Mouse (Mus musculus) hematopoietic stem cell, adult 5-6 weeks (primary cell): Measurements from ENCODE around the gene Acy3. TPM values are rescaled to one million over a fixed set of nuclear protein-coding genes. Genes with fewer than 3 reads are reported as not detected.

ENCODE experiments used
- ATAC-seq, 2 experiments: fragments of 125-278 bp in 1 of 2; replicated peaks in 1 of 2; 2 replicates each; pipeline ENCODE4 v1.8.0; 2016 to 2017; ENCODE audit warnings: inconsistent platforms in 2 of 2, mild to moderate bottlenecking in 2 of 2, moderate number of reproducible peaks in 2 of 2, low read depth in 1 of 2, moderate TSS enrichment in 1 of 2; ENCODE audit not compliant: low FRiP score in 2 of 2, poor library complexity in 2 of 2, severe bottlenecking in 2 of 2, insufficient read depth in 1 of 2, low TSS enrichment in 1 of 2
- total RNA-seq: library from RNA; stranded (forward); fragments of 172-1452, 232-1000 nt; gene quantifications from 2 replicates; pipeline ENCODE4 v1.2.3, GENCODE M21; 2017

Acy3 gene
- total RNA-seq, 1 experiment from 2014 or later: 8.4 TPM

DNA sequence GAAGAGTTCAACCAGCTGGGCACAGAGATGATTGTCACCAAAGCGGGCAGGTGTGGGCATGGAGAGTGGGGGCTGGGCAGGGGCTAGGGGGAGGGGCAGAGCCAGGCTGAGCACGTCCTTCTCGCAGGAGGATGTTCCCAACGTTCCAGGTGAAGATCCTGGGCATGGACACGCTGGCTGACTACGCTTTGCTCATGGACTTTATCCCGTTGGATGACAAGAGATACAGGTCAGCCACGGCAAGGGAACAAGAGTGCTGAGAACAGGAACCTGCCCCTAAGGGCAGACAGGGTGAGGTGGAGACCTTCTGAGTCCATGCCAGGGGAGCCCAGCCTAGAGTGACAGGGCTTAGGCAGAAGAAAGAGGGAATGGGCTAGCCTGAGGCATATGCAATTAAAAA, 10.4 kb downstream of the Acy3 start:
- ATAC-seq: no peak

DNA sequence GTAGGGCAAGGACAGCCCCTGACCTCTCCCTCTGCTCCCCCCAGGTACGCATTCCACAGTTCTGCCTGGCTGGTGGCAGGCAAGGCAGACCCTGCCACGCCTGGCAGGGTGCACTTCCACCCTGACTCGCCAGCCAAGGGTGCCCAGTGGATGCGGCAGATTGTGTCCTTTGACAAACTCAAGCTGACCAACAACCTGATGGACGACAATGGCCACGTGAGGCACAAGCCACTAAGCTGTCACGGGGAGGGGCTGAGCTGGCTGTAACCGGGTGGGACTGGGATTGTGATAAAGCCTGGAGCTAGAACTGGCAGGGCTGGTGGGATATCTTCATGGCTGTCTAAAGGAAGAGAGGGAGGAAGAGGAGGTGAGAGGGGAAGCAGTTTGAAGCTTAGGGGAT, 10.9 kb downstream of the Acy3 start:
- ATAC-seq: no peak

DNA sequence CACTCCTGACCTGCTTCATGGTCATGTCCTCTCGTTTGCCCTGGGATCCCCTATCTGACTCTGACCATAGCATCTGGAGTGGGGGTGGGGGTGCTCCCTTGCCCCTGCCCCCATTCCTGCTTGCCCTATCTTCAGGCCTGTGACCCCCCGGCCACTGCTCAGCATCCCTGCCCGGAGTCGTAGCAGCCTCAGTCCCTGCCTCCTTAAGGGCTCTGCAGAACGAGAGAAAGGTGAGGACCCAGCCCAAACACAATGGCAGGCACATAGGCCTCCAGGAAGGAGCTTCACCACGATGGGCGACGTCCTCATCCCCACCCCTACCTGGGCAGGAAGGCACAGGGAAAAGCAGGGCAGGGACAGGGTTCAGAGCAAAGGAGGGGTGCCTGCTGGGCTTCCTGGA, 12.0 kb downstream of the Acy3 start:
- no peak for ATAC-seq

DNA sequence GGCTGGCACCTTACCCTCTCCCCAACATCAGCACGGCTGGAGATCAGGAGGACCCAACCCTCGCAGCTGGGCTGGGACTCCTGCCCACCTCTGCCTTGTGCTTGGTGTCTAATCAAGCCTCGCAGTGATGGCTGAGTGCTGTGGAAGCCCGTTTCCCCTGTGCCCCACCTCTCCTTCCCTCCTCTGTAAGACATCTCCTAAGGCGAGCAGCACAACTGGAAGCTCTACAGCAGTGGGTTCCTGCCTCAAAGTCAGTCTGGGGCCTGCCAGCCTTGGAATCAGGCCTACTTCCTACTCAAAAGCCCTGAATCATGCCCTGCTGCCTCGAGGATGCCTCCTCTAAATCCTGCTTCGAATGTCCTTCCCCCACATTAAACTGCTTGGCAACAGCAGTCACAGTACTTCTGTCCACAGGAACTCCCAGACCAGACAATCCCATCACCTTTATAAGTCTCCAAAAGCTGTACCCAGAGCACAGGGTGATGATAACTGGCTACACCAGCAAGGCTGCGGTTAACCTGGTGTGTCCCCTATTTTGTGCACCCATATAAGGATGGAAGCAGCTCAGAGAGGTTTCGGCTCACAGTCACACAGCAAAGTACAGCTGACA, 12.9 kb downstream of the Acy3 start:
- no peak; a peak in 1 of 4 replicates for ATAC-seq

DNA sequence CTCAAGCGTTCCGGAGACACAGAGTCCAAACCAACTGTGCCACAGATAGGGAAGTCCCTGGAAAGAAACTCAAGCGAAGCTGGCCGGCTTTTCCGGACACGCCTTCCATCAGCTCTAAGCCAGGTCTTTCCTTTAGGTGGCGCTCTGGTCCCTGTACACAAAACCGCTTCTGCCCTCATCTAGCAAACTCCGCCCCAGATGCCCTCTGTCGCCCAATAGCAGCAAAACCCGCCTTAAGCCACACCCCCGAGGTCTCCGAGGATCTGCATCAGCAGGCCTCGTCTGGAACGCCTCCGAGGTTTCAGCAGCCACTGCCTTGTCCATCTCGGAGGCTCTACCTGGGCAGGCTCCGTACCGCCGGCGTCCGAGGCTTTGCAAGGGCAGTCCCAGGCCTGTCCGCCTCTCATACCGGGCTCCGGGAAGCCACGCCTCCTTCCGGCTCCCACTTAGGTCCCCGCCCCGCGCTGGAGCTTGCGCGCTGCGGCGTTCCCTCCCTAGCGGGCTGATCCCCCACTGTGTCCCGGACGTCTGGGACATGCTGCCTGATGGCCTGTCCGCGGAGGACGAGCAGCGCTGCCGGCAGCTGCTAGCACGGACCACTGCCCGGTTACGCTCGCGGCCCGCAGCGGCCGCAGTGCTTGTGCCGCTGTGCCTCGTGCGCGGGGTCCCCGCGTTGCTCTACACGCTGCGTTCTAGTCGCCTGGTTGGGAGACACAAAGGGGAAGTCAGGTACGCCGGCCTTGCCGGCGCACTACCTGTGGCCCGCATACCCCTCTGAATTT, 13.9 kb downstream of the Acy3 start, which contains the start of the genes Nudt8 and Gm49405:
Gene Nudt8, plus strand, starts transcription at position 462 of the 782 bp plus-strand sequence.
Gene Gm49405, plus strand, starts transcription at position 508 of the 782 bp plus-strand sequence.
- peak; percentile 85 to 91 for ATAC-seq

DNA sequence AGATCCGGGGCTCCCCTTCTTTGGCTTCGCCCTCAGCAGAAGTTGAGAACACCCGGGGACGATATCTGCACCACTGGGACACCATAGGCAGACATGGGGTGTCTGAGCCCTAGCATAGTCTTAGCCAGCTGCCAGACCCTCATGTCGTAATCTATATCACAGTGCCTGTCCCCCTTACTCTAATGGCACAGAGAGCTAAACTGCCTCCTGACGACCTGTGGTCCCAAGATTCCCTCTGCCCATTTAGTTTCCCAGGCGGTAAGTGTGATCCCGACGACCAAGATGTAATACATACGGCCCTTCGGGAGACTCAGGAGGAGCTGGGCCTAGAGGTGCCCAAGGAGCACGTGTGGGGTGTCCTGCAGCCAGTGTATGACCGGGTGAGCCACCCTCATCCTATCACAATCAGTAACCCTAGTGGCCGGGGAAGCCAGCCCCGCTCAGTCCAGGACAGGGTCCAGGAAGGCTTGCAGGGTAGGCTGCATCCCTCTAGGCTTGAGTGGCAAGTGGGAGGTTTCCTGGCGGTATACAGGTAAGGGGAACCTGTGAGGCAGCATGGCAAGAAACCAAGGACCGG, 14.7 kb downstream of the Acy3 start:
- ATAC-seq: no peak

DNA sequence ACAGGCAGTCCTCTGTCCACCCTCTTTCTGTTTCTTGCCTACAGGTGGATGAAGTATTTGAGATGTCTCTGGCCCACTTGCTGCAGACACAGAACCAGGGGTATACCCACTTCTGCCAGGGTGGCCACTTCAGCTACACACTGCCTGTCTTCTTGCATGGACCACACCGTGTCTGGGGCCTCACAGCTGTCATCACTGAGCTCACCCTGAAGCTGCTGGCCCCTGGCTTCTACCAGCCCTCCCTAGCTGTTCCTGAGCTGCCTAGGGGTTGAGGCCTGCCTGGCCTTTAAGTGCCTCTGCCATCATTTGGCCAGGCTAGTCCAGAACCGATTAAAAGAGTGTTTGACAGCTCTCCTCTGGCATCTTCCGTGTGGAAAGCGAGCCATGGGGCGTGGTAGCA, 15.4 kb downstream of the Acy3 start:
- no peak for ATAC-seq

DNA sequence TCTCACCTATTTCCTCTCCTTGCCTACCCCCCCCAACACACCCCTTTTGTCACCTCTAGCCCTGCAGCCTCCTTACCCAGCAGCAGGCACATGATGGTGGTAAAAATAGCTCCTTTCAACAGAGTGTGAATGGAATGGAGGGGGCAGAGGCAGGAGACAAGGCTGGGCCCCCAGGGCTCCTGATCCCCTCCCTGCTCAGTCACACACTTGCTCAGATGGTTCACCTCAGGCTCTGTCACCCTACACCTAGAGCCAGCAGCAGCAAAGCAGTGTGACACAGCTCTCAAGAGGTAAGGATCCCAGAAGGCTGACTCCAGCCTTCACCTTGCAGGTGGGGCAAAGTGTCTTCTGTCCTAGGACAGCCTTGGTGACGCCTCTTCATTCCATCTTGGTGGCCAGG, 16.7 kb downstream of the Acy3 start, which contains the start of gene Doc2g:
Gene Doc2g, plus strand, starts transcription at position 202 of the 400 bp plus-strand sequence.
- no peak for ATAC-seq

DNA sequence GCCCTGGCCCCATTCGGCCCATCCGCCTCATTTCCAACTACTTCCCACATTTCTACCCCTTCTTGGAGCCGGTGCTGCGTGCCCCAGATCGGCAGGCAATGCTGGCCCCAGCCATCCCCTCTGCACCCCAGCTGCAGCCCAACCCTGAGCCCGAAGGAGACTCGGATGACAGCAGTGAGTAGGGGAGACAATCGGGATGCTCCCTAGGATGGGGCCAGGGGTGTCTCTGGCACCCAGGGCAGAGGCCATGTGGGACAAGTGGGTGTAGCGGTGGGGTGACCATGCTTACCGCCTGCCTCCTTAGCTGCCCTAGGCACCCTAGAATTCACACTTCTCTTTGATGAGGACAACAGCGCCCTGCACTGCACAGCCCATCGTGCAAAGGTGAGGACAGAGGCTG, 17.3 kb downstream of the Acy3 start:
- no peak for ATAC-seq

DNA sequence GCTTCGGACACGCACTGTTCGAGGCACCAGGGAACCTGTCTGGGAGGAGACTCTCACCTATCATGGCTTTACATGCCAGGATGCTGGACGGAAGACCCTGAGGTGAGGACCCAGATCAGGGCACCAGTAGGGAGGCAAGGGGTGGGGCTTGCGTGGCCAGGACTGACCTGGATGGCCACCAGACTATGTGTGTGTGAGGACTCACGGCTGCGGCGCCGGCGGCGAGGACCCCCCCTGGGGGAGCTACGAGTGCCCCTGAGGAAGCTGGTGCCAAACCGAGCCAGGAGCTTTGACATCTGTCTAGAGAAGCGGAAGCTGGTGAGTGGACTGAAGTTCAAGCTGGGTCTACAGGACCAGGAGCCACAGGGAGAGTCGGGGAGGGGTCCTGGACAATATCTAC, 18.0 kb downstream of the Acy3 start:
- no peak for ATAC-seq

DNA sequence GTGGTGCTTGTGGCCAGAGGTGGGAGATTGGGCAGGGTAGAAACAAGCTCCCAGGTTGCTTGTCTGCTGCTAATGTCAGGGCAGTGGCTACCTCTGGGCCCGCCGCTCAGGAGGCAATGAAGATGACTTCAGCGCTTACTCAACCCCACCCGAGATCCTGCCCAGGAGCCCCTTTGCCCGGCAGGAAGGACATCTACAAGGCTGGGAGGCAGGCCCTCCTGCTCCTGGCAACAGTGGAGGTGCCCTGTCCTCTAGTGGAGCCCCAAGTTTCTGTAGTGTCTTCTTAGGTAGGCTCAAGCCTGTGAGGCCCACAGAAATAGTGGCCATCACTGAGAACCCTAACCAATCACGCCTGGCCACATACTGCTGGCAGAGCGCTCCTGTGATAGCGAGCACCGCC, 18.7 kb downstream of the Acy3 start:
- ATAC-seq: no peak

DNA sequence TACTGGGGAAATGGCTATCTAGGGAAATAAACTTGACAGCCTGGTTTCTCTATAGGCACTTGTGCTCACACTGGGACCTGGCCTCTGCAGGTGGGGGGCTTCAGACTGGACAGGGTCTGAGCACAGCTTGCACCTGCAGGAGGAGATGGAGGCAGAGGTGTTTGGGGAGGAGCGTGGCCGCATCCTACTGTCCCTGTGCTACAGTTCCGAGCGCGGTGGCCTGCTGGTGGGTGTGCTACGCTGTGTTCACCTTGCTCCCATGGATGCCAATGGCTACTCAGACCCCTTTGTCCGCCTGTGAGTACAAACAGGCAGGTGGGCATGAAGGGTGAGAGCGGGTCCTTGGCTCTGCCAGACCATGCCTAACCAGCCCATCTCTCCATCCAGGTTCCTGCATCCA, 19.6 kb downstream of the Acy3 start:
- no peak for ATAC-seq

DNA sequence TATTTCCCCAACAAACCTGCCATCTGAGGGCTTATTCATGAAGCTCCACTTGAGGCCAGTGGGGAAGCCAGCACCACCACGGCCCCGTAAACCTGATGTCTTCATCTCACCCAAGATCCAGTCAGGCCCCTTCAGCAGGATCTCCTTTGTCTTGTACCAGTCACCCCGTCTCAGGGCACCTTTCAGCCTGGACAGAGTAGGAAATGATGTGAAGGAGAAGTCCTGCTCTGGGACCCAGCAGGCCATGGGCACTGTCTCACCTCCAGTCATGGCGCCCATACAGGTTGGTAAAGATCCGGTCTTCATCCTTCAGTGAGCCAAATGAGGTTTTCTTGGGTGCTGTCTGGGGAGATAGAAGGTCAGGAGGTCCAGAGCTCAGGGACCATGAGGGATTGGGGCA, 24.7 kb downstream of the Acy3 start:
- no peak for ATAC-seq

DNA sequence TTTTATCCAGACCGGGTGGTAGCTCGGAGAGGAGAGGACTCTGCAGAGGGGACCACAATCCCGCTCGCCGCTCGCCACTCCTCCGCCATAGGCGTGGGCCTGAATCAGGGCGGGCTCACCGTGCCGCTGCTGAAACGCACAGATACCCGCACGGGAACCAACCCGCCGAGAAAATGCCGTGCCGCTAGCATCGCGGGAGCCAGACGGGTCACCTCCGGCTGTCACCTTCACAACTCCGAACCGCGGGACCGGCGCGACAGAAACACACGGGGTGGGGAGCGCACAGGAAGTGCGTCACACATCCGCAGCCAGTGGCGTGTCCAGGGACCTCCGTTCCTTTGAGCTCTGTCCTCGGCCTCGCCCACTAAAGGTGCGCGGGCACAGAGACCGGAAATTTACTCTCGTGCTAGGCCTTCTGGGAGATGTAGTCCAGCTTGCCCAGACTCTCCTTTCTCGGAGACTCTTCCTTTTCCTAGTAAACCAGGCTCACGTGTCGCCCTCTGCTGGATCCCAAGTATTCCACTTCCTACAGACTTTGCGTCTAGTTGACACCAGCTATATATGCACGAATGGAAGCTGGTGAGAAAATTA, 26.2 kb downstream of the Acy3 start, which contains the start of gene Ndufv1:
Gene Ndufv1, minus strand, starts transcription at position 375 of the 591 bp plus-strand sequence.
- peak; percentile 97 to 98 for ATAC-seq

DNA sequence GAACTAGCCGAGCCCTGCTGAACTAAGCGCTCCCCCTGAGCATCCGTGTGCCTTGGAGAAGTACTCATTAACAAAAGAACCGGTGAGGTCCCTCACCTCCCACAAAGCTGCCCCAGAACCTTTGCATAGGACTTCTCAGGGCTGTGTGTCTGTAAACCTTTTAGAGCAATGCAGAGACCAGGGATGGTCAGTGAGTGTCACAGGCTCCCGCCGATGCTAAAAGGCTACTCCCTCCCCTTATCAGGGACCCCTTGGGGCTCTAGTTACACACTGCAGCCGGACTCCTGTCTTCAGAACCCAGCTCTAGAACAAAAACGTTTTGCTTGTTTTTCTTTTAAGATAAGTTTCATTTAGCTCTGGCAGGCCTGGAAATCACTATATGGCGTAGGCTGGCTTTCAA, 26.7 kb downstream of the Acy3 start:
- peak in 1 of 2 experiments; percentile 44; a peak in 2 of 4 replicates for ATAC-seq

DNA sequence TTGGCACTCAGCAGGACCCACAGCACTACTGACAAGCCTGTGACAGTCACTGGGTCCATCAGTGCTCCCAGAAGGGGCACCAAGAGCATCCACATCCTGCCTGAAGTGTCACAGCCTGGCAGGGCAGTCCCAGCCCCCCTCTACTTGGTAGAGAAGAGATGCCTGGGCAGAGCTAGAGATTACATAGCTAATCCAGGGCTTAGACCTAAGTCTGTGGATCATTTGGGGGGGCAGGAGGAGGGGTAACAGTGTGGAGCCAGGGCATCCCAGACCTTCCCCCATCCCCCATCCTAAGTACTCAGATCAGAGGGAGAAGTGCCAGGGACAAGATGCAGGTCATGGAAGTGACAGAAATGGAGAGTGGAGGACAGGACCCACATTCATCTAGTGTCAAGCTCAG, 28.4 kb downstream of the Acy3 start:
- ATAC-seq: no peak

DNA sequence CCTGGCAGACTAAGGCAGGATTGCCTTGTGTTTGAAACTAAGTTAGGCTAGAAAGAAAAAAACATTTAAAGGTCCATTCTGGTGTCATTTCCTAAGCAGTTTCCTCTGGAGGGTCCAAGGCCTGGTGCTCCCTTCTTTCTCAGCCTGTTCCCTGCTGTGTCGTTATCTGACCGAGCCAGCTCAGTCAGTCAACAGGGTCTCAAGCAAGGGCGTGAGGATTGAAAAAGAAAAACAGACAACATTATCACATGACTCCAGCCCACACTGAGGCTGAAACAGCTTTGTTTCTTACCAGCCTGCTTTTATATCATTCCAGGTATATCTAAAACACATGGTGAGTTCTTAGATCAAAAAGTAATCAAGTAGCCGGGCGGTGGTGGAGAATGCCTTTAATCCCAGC, 29.3 kb downstream of the Acy3 start:
- no peak for ATAC-seq
